Mouse (Mus musculus) v-Abl transformed pro-B cells (cell line): ENCODE measurements around the gene Gm4707.

Source experiments
- in situ Hi-C, 2 experiments: fragments of 400-800 bp; cut with MboI; formaldehyde crosslinking; loops; one replicate each; pipeline ENCODE4 v1.15.1; 2025; ENCODE audit not compliant: unreplicated experiment in 2 of 2

The Gm4707 gene

DNA sequence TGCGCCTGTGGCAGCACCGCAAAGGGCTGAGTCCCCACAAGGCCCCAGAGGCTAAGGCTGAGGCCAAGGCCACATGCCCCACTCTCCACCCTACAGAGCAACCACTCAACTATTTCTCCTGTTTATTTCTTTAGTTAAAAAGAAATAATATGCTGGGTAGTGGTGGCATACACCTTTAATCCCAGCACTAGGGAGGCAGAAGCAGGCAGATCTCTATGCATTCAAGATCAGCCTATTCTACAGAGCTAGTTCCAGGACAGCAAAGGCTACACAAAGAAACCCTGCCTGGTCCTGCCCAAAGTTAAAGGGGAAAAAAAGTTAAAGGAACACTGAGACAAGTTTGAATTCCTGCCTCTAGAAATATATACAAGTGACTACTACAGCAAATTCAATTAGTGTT lies at the start of gene Gm4707:
Gm4707 (minus strand) TSS at position 101 of the 400 bp plus-strand sequence.
- in situ Hi-C loops: loop anchor here in 1 of 2 experiments (25.0 kb wide), 1 partner anchor 152 kb away; the partner anchor contains the start of gene Wdr43

- in situ Hi-C loops: no loop called here
Measured at GRCm38 (mm10) chr17:71506832-71507231, 47.1 kb upstream of the Gm4707 start.

- in situ Hi-C loops: loop anchor here in 1 of 2 experiments (25.0 kb wide), 2 partner anchors 633 to 1742 kb away; partner anchors contain the start of gene Tgif1
Measured at GRCm38 (mm10) chr17:71495784-71496183, 36.1 kb upstream of the Gm4707 start.

- in situ Hi-C loops: loop anchor here in 1 of 2 experiments (25.0 kb wide), 2 partner anchors 629 to 1746 kb away; partner anchors contain the start of gene Tgif1
Measured at GRCm38 (mm10) chr17:71491332-71491686, 31.6 kb upstream of the Gm4707 start.

DNA sequence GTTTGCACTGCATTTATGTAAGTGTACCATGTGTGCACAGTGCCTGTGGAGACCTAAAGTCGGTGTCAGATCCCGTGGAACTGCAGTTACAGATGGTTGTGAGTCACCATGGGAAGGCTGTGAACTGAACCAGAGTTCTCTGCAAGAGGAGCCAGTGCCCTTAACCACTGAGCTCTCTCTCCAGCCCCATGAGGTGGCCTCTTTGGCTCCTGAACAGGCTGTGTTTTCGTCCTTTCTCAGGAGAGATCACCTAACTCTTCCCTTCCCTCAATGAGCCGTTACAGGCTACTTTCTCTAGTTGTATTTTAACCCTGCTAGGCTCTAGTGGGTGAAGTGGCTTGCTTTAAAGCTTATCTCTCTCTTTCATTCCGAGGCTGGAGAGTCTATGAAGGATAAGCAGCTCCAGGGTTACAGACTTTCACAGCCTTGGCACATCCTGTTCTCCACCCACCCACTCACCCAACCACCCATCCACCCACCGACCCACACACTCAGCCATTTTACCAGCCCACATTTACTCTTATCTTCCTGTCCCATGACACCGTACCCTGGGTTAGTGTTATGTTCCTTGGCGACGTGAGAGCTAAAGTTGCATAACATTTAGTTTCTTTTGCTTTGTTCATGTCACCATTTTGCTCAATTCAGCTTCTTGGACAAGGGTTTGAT lies 31.1 kb upstream of the Gm4707 start:
- in situ Hi-C loops: loop anchor here in 1 of 2 experiments (25.0 kb wide), 2 partner anchors 628 to 1747 kb away; partner anchors contain the start of gene Tgif1

GRCm38 (mm10) chr17:71489703-71490461 lies 30.2 kb upstream of the Gm4707 start:
- in situ Hi-C loops: loop anchor here in 1 of 2 experiments (25.0 kb wide), 2 partner anchors 628 to 1747 kb away; partner anchors contain the start of gene Tgif1

DNA sequence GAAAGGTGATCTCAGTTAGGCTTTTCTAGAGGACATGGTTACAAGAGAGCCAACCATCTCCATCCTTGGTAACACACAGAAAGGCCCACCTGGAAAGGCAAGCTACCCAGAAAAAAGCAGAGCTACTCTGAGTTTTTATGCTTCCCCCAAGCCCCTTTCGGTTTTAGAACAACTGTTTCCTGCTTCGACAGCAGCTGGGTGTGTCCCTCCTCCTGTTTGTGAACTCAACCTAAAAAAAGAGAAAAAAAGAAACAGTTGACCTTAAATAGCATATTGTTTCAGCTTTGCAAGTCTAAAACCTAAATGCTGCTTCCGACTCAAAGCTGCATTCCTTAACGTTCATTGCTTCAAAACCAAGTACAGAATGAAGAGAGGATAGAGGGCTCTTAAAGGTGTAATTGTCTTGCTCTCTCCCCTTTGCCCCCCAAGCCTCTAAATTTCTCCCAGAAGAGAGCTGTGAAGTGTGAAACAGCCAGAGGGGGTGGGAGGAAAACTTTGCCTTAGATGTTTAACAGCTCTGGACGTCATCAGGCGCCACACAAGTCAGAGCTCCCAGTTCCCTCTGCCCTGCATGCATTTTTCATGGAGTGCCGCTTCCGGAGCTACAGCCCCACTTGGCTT lies 26.6 kb upstream of the Gm4707 start:
- in situ Hi-C loops: loop anchor here in 1 of 2 experiments (25.0 kb wide), 2 partner anchors 624 to 1751 kb away; partner anchors contain the start of gene Tgif1

DNA sequence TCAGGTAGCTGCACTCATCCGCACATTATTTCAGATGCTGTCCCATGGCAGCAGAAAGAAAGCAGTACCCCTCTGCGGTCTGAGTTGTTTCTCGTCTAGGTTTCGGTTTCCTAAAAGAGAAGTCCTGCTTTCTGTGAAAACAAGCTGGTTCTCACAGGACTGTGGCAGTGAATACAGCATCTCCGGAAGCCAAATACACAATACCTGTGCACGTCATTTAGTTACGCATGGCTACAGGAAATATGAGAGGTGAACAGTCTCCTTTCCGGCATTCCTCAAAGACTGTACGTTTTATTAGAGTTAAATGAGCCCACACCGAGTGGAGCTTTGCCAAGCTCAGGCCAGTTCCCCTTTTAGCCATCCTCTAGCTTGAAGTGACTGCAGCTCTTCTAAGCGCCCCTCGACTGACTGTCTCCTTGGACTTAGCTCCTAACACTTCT lies 26.1 kb upstream of the Gm4707 start:
- in situ Hi-C loops: loop anchor here in 1 of 2 experiments (25.0 kb wide), 2 partner anchors 624 to 1751 kb away; partner anchors contain the start of gene Tgif1

GRCm38 (mm10) chr17:71484711-71485110 lies 25.0 kb upstream of the Gm4707 start:
- in situ Hi-C loops: loop anchor here in 1 of 2 experiments (25.0 kb wide), 2 partner anchors 622 to 1753 kb away; partner anchors contain the start of gene Tgif1

- in situ Hi-C loops: loop anchor here in 1 of 2 experiments (25.0 kb wide), 2 partner anchors 621 to 1754 kb away; partner anchors contain the start of gene Tgif1
Measured at GRCm38 (mm10) chr17:71483418-71484060, 23.8 kb upstream of the Gm4707 start.

DNA sequence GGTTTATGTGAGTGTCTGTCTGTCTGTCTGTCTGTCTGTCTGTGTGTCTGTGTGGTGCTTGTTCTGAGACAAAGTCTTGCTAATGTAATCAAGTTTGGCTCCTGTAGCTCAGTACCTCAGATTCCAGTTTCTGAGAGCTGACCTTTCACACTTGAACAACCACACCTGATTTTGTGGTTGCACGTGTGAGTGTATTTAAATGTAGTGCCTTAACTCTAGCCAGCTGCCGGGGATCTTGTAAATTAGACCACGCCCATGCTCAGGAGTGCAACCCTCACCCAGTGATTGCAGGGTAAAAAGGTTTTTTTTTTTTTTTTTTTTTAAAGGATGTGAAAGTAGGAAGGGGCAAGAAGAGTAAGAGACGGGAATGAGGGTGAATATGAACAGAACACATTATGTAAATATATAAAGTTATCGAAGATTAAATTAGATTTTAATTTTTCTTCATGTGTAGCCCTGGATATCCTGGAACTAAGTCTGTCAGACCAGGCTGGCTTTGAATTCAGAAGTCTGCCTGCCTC lies 19.7 kb upstream of the Gm4707 start:
- in situ Hi-C loops: loop anchor here in 1 of 2 experiments (5.0 to 25.0 kb wide), 3 partner anchors 48 to 1758 kb away; partner anchors contain the start of genes Ndc80 and Tgif1

- in situ Hi-C loops: loop anchor here in 1 of 2 experiments (5.0 to 25.0 kb wide), 3 partner anchors 50 to 1760 kb away; partner anchors contain the start of genes Ndc80 and Tgif1
Measured at GRCm38 (mm10) chr17:71477481-71477880, 17.8 kb upstream of the Gm4707 start.

GRCm38 (mm10) chr17:71476346-71477020 lies 16.8 kb upstream of the Gm4707 start:
- in situ Hi-C loops: loop anchor here in 1 of 2 experiments (5.0 to 25.0 kb wide), 3 partner anchors 51 to 1761 kb away; partner anchors contain the start of genes Ndc80 and Tgif1

DNA sequence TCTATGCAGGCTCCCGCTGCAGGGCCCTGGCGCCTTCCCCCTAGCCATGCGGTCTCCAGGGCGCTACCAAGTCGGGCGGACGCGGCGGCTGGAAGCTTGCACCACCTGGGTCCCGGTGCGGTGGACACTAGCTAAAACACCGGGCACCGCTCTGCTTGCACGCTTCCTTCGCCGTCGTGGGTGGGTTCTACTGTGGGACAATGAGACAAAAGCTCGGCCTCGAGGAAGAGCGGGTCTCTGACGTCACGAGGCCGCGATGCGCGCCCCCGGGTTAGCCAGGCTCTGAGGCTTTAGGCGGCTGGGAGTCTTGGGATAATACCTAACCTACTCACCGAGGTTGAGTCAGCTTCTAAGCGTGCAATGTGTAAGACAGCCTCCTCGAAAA lies 16.0 kb upstream of the Gm4707 start:
- in situ Hi-C loops: loop anchor here in 1 of 2 experiments (5.0 to 25.0 kb wide), 3 partner anchors 52 to 1762 kb away; partner anchors contain the start of genes Ndc80 and Tgif1

- in situ Hi-C loops: loop anchor here (5.0 to 25.0 kb wide), 4 partner anchors 52 to 1762 kb away; partner anchors contain the start of genes Ndc80 (in 2 of the 2), Tgif1 (in 1 of the 2) and Wdr43 (in 1 of the 2)
Measured at GRCm38 (mm10) chr17:71474762-71475704, 15.3 kb upstream of the Gm4707 start, which contains the start of gene Smchd1. Gene Smchd1 (minus strand): TSS chr17:71475343.

DNA sequence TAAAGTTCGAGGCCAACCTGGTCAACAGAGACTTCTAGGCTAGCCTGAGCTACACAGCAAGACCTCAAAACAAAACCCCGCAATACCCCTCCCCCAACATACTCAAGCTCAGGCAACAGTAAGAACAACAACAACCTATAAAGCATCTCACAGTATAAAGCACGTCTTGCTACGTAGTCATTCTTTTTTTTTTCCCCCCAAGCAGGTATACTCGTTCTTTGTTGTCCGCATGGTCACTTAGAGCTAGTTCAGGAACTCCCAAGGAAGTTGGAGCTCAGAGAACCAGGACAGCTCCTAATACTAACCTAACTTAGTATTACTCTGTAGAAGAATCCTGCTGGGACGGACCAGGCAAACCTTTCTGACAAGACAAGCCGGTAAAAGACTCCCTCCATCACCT lies 14.4 kb upstream of the Gm4707 start:
- in situ Hi-C loops: loop anchor here (5.0 to 25.0 kb wide), 2 partner anchors 53 to 138 kb away; partner anchors contain the start of genes Ndc80 (in 1 of the 2) and Wdr43 (in 1 of the 2)

DNA sequence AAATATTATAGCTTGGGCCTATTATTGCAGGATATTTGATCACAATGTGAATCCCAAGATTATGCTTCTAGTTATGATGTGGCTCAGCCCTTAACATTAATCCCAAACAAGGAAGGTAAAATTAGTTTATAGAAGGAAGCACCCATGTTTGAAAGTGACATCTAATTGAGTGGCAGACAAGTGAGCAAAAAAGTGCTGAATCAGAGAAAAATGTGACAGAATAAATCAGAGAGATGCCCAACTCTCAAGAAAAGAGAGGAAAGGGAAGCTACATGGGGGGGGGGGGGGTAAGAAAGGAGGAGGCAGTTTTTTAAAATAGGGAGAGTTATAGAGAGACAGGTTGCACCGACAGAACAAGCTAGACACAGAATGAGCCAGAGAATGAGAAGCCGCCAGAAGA lies 11.5 kb upstream of the Gm4707 start:
- in situ Hi-C loops: loop anchor here (5.0 to 25.0 kb wide), 2 partner anchors 56 to 141 kb away; partner anchors contain the start of genes Ndc80 (in 1 of the 2) and Wdr43 (in 1 of the 2)
